Mouse (Mus musculus): ENCODE data around the gene Edem2.

- TF ChIP-seq MYOG (IDR thresholded peaks at IDR 0.05; ENCODE audit: control insufficient read depth, extremely low read depth, insufficient read length) (no peak), CTCF (IDR thresholded peaks at IDR 0.05; ENCODE audit: control insufficient read depth, insufficient read depth, insufficient read length) (no peak), CEBPB (IDR thresholded peaks at IDR 0.05; ENCODE audit: low read depth) (no peak), USF1 (IDR thresholded peaks at IDR 0.05; ENCODE audit: low read depth) (no peak)
These were observed 45.8 kb upstream of the Edem2 start, which contains the start of gene Mmp24 for GRCm38 (mm10) chr2:155774927-155775684.

All from C2C12 (cell line).